Mouse (Mus musculus): Measurements from ENCODE around the gene Srpr.

GRCm38 (mm10) chr9:35152923-35153322 is 47.1 kb upstream of the Srpr start:
- no peak for TF ChIP-seq CTCF (IDR thresholded peaks at IDR 0.05; ENCODE audit: low read depth)
- no peak for TF ChIP-seq EP300 (IDR thresholded peaks at IDR 0.05; ENCODE audit: low read depth)

Measured in liver, embryonic 14.5 days (tissue).